Mouse (Mus musculus): Measurements from ENCODE around the gene Atn1. TPM values are rescaled to one million over a fixed set of nuclear protein-coding genes. Genes with fewer than 3 reads are reported as not detected.

Atn1 gene
- polyA plus RNA-seq, 1 experiment from 2014 or later: 13.0 TPM

GRCm38 (mm10) chr6:124786756-124787420, 30.6 kb upstream of the Atn1 start:
- DNase-seq (ENCODE audit: low spot score): no peak
- Histone ChIP-seq H3K9me3 (no peaks in the 10 kb centered on the region), H3K27ac (no peak overlapping the region), H3K4me1 (replicated peaks) (peaks cover 10% of the 10 kb centered on the region), H3K4me3 (no peak overlapping the region), H3K36me3 (no peaks in the 10 kb centered on the region), H3K27me3 (ENCODE audit: insufficient read depth, poor library complexity, severe bottlenecking) (no peaks in the 10 kb centered on the region)
- 60% methylated on average over 8 of the region's 8 CpGs for WGBS

GRCm38 (mm10) chr6:124782436-124782835, 26.1 kb upstream of the Atn1 start:
- Histone ChIP-seq H3K27me3 (ENCODE audit: insufficient read depth, poor library complexity, severe bottlenecking) (peaks cover 28% of the 10 kb centered on the region), H3K4me3 (peak overlapping the region; percentile 31), H3K9me3 (no peaks in the 10 kb centered on the region), H3K36me3 (no peaks in the 10 kb centered on the region), H3K4me1 (replicated peaks) (peaks cover 29% of the 10 kb centered on the region), H3K27ac (peak overlapping the region; percentile 73)
- 20% methylated on average over 6 of the region's 6 CpGs for WGBS
- peak; percentile 45 for DNase-seq (ENCODE audit: low spot score)

GRCm38 (mm10) chr6:124780917-124781316, 24.6 kb upstream of the Atn1 start:
- no peak for DNase-seq (ENCODE audit: low spot score)
- 88% methylated on average over 7 of the region's 7 CpGs for WGBS

GRCm38 (mm10) chr6:124779984-124780416, 23.7 kb upstream of the Atn1 start:
- Histone ChIP-seq H3K27ac (peak overlapping the region; percentile 60), H3K27me3 (ENCODE audit: insufficient read depth, poor library complexity, severe bottlenecking) (peaks cover 34% of the 10 kb centered on the region), H3K9me3 (no peaks in the 10 kb centered on the region), H3K36me3 (no peaks in the 10 kb centered on the region), H3K4me3 (peak overlapping the region; percentile 53), H3K4me1 (replicated peaks) (peaks cover 29% of the 10 kb centered on the region)
- no peak for DNase-seq (ENCODE audit: low spot score)
- 3% methylated on average over 10 of the region's 10 CpGs for WGBS

More at GRCm38 (mm10) chr6:124780917-124781316, 24.6 kb upstream of the Atn1 start:
- Histone ChIP-seq H3K36me3 (no peaks in the 10 kb centered on the region), H3K4me3 (no peak overlapping the region), H3K9me3 (no peaks in the 10 kb centered on the region), H3K27ac (no peak overlapping the region), H3K4me1 (replicated peaks) (peaks cover 29% of the 10 kb centered on the region), H3K27me3 (ENCODE audit: insufficient read depth, poor library complexity, severe bottlenecking) (peaks cover 34% of the 10 kb centered on the region)

- peaks cover 29% of the 10 kb centered on the region for H3K4me1 ChIP-seq (replicated peaks)
- H3K4me3 ChIP-seq: peak within 1 kb of the TSS; percentile 53
- DNase-seq (ENCODE audit: low spot score): peak; percentile 76
- H3K27me3 ChIP-seq (ENCODE audit: insufficient read depth, poor library complexity, severe bottlenecking): peaks cover 34% of the 10 kb centered on the region
- H3K36me3 ChIP-seq: no peaks in the 10 kb centered on the region
- WGBS: 2% methylated on average over 23 of the region's 23 CpGs
- no peaks in the 10 kb centered on the region for H3K9me3 ChIP-seq
- H3K27ac ChIP-seq: peak within 1 kb of the TSS; percentile 60
Observed at GRCm38 (mm10) chr6:124779222-124779983, 23.1 kb upstream of the Atn1 start, which contains the start of gene Lrrc23. TSS of gene Lrrc23 (minus strand) at chr6:124779727.

GRCm38 (mm10) chr6:124770511-124770910, 14.2 kb upstream of the Atn1 start:
- Histone ChIP-seq H3K36me3 (no peaks in the 10 kb centered on the region), H3K4me1 (replicated peaks) (peaks cover 43% of the 10 kb centered on the region), H3K27me3 (ENCODE audit: insufficient read depth, poor library complexity, severe bottlenecking) (peaks cover 72% of the 10 kb centered on the region), H3K9me3 (no peaks in the 10 kb centered on the region), H3K4me3 (no peak overlapping the region), H3K27ac (0 out of 2 replicates have a peak overlapping the region, but pooled peaks have one; percentile 82)
- no peak for DNase-seq (ENCODE audit: low spot score)
- 87% methylated on average over 15 of the region's 15 CpGs for WGBS

GRCm38 (mm10) chr6:124770013-124770412, 13.7 kb upstream of the Atn1 start:
- Histone ChIP-seq H3K4me1 (replicated peaks) (peaks cover 43% of the 10 kb centered on the region), H3K9me3 (no peaks in the 10 kb centered on the region), H3K4me3 (peak overlapping the region; percentile 65), H3K27me3 (ENCODE audit: insufficient read depth, poor library complexity, severe bottlenecking) (peaks cover 72% of the 10 kb centered on the region), H3K36me3 (no peaks in the 10 kb centered on the region), H3K27ac (peak overlapping the region; percentile 82; the same call in 1 of the 2 replicates)
- WGBS: 62% methylated on average over 7 of the region's 7 CpGs
- no peak for DNase-seq (ENCODE audit: low spot score)

- peaks cover 74% of the 10 kb centered on the region for H3K27me3 ChIP-seq (ENCODE audit: insufficient read depth, poor library complexity, severe bottlenecking)
- peak within 1 kb of the TSS; percentile 82 for H3K27ac ChIP-seq
Observed at GRCm38 (mm10) chr6:124769101-124769765, 12.9 kb upstream of the Atn1 start, which contains the start of gene Eno2. TSS of gene Eno2 (minus strand) at chr6:124769673.

GRCm38 (mm10) chr6:124768704-124769044, 12.3 kb upstream of the Atn1 start:
- Histone ChIP-seq H3K27me3 (ENCODE audit: insufficient read depth, poor library complexity, severe bottlenecking) (peaks cover 80% of the 10 kb centered on the region), H3K27ac (0 out of 2 replicates have a peak overlapping the region, but pooled peaks have one; percentile 53), H3K9me3 (no peaks in the 10 kb centered on the region), H3K4me1 (replicated peaks) (peaks cover 44% of the 10 kb centered on the region), H3K4me3 (peak overlapping the region; percentile 65), H3K36me3 (no peaks in the 10 kb centered on the region)
- no peak for DNase-seq (ENCODE audit: low spot score)
- 2% methylated on average over 9 of the region's 9 CpGs for WGBS

More at GRCm38 (mm10) chr6:124769101-124769765, 12.9 kb upstream of the Atn1 start, which contains the start of gene Eno2:
- Histone ChIP-seq H3K9me3 (no peaks in the 10 kb centered on the region), H3K4me1 (replicated peaks) (peaks cover 43% of the 10 kb centered on the region), H3K36me3 (no peaks in the 10 kb centered on the region), H3K4me3 (peak within 1 kb of the TSS; percentile 65)
- WGBS: 1% methylated on average over 54 of the region's 54 CpGs
- peak; percentile 60 for DNase-seq (ENCODE audit: low spot score)

- Histone ChIP-seq H3K27me3 (ENCODE audit: insufficient read depth, poor library complexity, severe bottlenecking) (peaks cover 81% of the 10 kb centered on the region), H3K36me3 (no peaks in the 10 kb centered on the region), H3K4me1 (replicated peaks) (peaks cover 48% of the 10 kb centered on the region), H3K9me3 (no peaks in the 10 kb centered on the region), H3K27ac (peak overlapping the region; percentile 53; the same call in 1 of the 2 replicates), H3K4me3 (peak overlapping the region; percentile 65)
- WGBS: 18% methylated on average over 19 of the region's 19 CpGs
- peak; percentile 14 for DNase-seq (ENCODE audit: low spot score)
Observed at GRCm38 (mm10) chr6:124767920-124768703, 11.8 kb upstream of the Atn1 start.

GRCm38 (mm10) chr6:124767536-124767919, 11.2 kb upstream of the Atn1 start:
- Histone ChIP-seq H3K4me3 (0 out of 2 replicates have a peak overlapping the region, but pooled peaks have one; percentile 65), H3K27ac (peak overlapping the region; percentile 53), H3K36me3 (no peaks in the 10 kb centered on the region), H3K27me3 (ENCODE audit: insufficient read depth, poor library complexity, severe bottlenecking) (peaks cover 81% of the 10 kb centered on the region), H3K9me3 (no peaks in the 10 kb centered on the region), H3K4me1 (replicated peaks) (peaks cover 48% of the 10 kb centered on the region)
- no peak for DNase-seq (ENCODE audit: low spot score)
- 31% methylated on average over 4 of the region's 4 CpGs for WGBS

- WGBS: 82% methylated on average over 7 of the region's 7 CpGs
- Histone ChIP-seq H3K27ac (no peak overlapping the region), H3K27me3 (ENCODE audit: insufficient read depth, poor library complexity, severe bottlenecking) (peaks cover 81% of the 10 kb centered on the region), H3K4me1 (replicated peaks) (peaks cover 48% of the 10 kb centered on the region), H3K4me3 (no peak overlapping the region), H3K9me3 (no peaks in the 10 kb centered on the region), H3K36me3 (no peaks in the 10 kb centered on the region)
- DNase-seq (ENCODE audit: low spot score): no peak
Observed at GRCm38 (mm10) chr6:124765951-124766350, 9.6 kb upstream of the Atn1 start.
